Mouse (Mus musculus) embryonic fibroblast, embryonic 13.5 days (primary cell): ENCODE results near the gene Nupl1.

Experiments
- CTCF ChIP-seq: IDR thresholded peaks from 2 replicates; pipeline ENCODE4 v1.5.1; 2011; ENCODE audit warnings: mild to moderate bottlenecking, control low read depth, low read length, moderate library complexity, borderline replicate concordance; ENCODE audit not compliant: insufficient read depth
- POLR2A ChIP-seq: IDR thresholded peaks from 2 replicates; pipeline ENCODE4 v1.6.1; 2011; ENCODE audit warnings: low read depth, mild to moderate bottlenecking, control low read depth, low read length, moderate library complexity

DNA sequence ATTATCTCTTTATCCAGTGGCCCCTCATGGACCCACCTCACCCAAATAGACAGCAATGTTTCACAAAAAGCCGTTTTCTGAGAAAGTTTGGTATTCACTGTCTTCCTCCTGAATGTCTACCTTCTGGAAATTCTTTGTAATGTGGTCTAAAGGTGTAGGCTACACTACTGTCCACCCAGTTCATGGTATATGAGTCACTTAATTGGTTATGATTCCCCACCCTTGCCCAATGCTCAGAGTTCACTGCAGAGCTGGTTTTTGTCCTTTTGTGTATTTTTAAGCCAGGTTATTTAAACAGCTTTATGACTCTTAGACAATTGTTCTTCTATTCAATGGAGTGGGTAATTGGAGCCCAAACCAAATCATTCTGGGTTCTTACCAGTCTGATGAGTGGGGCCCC, 35.1 kb downstream of the Nupl1 start:
- TF ChIP-seq POLR2A: no peak
- no peak for TF ChIP-seq CTCF
